Mouse (Mus musculus) intestine, embryonic 14.5 days (tissue): ENCODE data around the gene Robo2. TPM values are rescaled to one million over a fixed set of nuclear protein-coding genes. Genes with fewer than 3 reads are reported as not detected.

Experiments used
- ATAC-seq: fragments of 200-750 bp; cut with Nextera tagmentation; replicated peaks from 2 replicates; pipeline ENCODE4 v1.8.0; 2017; ENCODE audit warnings: low read depth, moderate number of reproducible peaks, moderate TSS enrichment, moderate library complexity; ENCODE audit not compliant: low FRiP score, low TSS enrichment
- DNase-seq: peaks from one replicate; pipeline ENCODE4 v3.0.0-alpha.2; 2018; ENCODE audit warnings: low spot score
- H3K27ac ChIP-seq: fragments of 300-500 bp; sonication (generic); 2 replicates; pipeline ENCODE4 v1.5.1; 2014; ENCODE audit warnings: low read depth, mild to moderate bottlenecking, control low read depth
- H3K27me3 ChIP-seq: fragments of 300-500 bp; sonication (generic); replicated peaks from 2 replicates; pipeline ENCODE4 v1.6.1; 2014; ENCODE audit warnings: low read length, control low read depth; ENCODE audit not compliant: control insufficient read depth, insufficient read depth
- H3K36me3 ChIP-seq: fragments of 300-500 bp; sonication (generic); 2 replicates; pipeline ENCODE4 v1.6.1; 2014; ENCODE audit warnings: low read length, control low read depth; ENCODE audit not compliant: control insufficient read depth, insufficient read depth
- H3K4me1 ChIP-seq: fragments of 300-500 bp; sonication (generic); replicated peaks from 2 replicates; pipeline ENCODE4 v1.6.1; 2014; ENCODE audit warnings: low read length, control low read depth, mixed read lengths; ENCODE audit not compliant: control insufficient read depth, insufficient read depth
- H3K4me2 ChIP-seq: fragments of 300-500 bp; sonication (generic); 2 replicates; pipeline ENCODE4 v1.6.1; 2014; ENCODE audit warnings: low read length
- H3K4me3 ChIP-seq: fragments of 300-500 bp; sonication (generic); 2 replicates; pipeline ENCODE4 v1.5.1; 2014; ENCODE audit warnings: low read depth, low read length, control low read depth, mixed read lengths
- H3K9ac ChIP-seq: fragments of 300-500 bp; sonication (generic); 2 replicates; pipeline ENCODE4 v1.6.1; 2014; ENCODE audit warnings: mild to moderate bottlenecking, low read length
- H3K9me3 ChIP-seq: fragments of 300-500 bp; sonication (generic); 2 replicates; pipeline ENCODE4 v1.6.1; 2016; ENCODE audit warnings: low read length, control low read depth; ENCODE audit not compliant: control insufficient read depth
- WGBS: fragments of 180-500 bp; shearing (Covaris S2); extraction: QIAGEN DNeasy Blood & Tissue Kit; methylation state at CpG from one replicate; pipeline ENCODE4 v1.1.7; 2014; 5-methylcytosine and 5-hydroxymethylcytosine counted together
- polyA plus RNA-seq: library from polyadenylated mRNA; unstranded; fragments of >200 nt; fragmentation: Nextera tagmentation; extraction: Ambion mirVana; gene quantifications from 2 replicates; pipeline ENCODE4 v1.2.1, GENCODE M21; 2014

The Robo2 gene
- polyA plus RNA-seq, 1 experiment from 2014 or later = 35.7 TPM

DNA sequence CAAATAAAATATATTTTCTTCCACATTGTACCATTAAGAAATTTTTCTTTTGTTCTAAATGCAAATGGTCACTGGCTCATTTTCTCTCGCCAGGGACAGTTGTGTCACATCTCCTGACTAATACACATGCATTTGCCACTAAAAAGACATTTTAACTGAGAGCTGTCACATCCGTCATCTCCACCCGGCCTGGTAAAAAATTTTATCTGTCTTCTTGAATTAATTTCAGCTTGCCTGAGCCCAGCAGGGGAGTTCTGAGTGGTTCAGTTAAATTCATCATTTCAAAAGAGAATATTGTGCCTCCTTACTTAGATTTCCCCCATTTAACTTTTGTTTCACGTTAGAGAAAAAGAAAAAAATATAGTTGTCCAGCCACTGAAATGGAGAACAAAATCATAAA, 98.4 kb downstream of the Robo2 start:
- H3K9ac ChIP-seq = no peak overlapping the region
- 0 out of 2 replicates have a peak, but pooled peaks cover 4% of the 10 kb centered on the region for H3K4me1 ChIP-seq
- 69% methylated on average over 4 of the region's 4 CpGs for WGBS
- ATAC-seq (no peak), DNase-seq (no peak)
- no peak overlapping the region for H3K4me3 ChIP-seq
- H3K27ac ChIP-seq = no peak overlapping the region
- no peaks in the 10 kb centered on the region for H3K27me3 ChIP-seq
- H3K36me3 ChIP-seq = no peaks in the 10 kb centered on the region
- no peaks in the 10 kb centered on the region for H3K9me3 ChIP-seq
- no peak overlapping the region for H3K4me2 ChIP-seq

DNA sequence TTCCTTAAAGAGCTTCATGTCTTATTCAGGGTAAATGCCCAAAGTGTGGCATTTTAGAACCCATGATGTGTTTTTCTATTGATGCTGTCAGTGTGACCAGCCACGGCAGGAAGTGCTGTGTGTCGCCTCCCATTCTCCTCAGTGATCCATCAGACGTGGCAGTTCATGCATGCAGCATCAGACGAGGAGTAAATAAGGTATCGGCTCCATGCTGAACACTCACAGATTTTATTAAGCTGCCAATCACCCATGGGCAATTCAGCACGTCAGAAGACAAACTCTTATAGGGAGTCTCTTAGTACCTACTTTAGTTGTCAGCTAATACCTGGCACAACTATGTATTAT, 104.1 kb downstream of the Robo2 start:
- Histone ChIP-seq H3K27ac (no peak overlapping the region), H3K4me3 (no peak overlapping the region), H3K36me3 (no peaks in the 10 kb centered on the region), H3K9me3 (no peaks in the 10 kb centered on the region), H3K4me1 (no peaks in the 10 kb centered on the region), H3K27me3 (no peaks in the 10 kb centered on the region), H3K9ac (no peak overlapping the region), H3K4me2 (no peak overlapping the region)
- DNase-seq = no peak
- no peak for ATAC-seq
- 51% methylated on average over 6 of the region's 6 CpGs for WGBS

DNA sequence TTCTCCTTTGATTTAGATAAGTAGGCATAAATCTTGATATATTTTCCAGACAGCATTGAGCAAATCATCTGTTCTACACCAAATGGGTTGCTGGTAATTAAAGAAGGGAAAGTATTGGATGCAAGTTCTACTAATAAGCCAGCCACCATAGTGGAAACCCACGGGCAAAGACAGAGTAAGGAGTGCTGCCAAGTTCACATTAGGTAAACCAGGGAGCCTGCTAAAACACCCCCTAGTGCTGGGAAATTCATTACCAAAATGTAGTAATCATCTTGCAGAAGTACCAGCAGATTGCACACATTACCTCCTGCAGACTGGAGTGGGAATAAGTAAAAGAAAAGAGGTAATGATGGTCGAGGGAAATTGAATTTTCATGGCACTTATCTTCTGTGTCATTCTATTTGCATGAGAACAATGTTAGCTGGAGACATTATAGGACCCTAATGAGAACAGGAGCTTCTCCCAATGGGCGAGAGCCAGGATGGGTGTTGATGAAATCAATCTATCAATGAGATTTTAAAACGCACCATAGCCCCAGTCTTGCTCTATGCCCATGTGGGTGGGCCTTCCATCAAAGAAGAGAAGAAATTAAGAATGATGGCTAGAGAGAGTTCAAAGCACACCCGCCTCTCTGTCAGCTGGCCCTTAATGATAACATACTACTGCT, 104.6 kb downstream of the Robo2 start:
- H3K9ac ChIP-seq = no peak overlapping the region
- no peaks in the 10 kb centered on the region for H3K36me3 ChIP-seq
- DNase-seq = no peak
- 64% methylated on average over 5 of the region's 5 CpGs for WGBS
- H3K4me2 ChIP-seq = no peak overlapping the region
- no peak overlapping the region for H3K4me3 ChIP-seq
- H3K9me3 ChIP-seq = no peaks in the 10 kb centered on the region
- H3K27me3 ChIP-seq = no peaks in the 10 kb centered on the region
- no peak for ATAC-seq
- no peak overlapping the region for H3K27ac ChIP-seq
- H3K4me1 ChIP-seq = no peaks in the 10 kb centered on the region

DNA sequence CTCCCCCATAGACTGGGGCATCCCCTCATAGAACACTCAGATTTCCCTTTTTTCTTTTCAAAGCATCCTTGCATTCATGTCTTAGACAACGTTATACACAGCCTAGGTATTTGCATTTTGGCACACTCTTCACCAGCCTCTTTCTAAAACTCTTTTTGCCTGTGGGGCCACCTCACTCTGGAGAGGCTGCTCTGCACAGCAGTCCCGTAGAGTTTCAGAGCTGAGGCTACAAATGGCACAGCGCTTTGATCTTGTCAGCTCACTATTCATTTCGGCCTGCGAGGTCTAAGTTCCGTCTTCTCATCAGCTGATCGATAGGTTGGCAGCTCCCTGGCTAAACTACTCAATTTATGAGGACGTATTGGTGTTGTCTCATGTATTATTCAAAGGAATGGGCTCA, 123.7 kb downstream of the Robo2 start:
- Histone ChIP-seq H3K4me3 (no peak overlapping the region), H3K4me1 (no peaks in the 10 kb centered on the region), H3K36me3 (no peaks in the 10 kb centered on the region), H3K4me2 (no peak overlapping the region), H3K27me3 (no peaks in the 10 kb centered on the region), H3K27ac (no peak overlapping the region), H3K9ac (no peak overlapping the region), H3K9me3 (no peaks in the 10 kb centered on the region)
- WGBS = 83% methylated on average over 8 of the region's 8 CpGs
- DNase-seq (no peak), ATAC-seq (no peak)

DNA sequence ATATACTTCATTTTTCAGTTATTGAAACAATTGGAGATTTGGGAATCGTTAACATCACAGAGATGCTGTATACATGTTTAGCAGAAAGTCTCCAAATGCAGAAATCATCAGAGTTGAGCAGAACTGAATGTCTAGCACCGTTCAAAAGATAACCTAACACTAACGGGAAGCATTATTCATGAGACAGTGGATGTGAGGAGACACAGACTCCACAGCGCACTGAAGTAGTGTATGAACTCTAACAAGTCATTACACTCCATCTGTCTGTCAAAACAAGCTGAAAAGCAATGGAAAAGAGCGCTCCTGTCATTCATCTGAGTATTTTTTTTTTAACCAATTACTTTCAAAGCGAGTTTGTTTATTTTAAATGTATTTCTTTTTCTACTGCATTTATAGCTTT, 129.1 kb downstream of the Robo2 start:
- DNase-seq (no peak), ATAC-seq (no peak)
- Histone ChIP-seq H3K4me1 (no peaks in the 10 kb centered on the region), H3K4me2 (no peak overlapping the region), H3K27me3 (no peaks in the 10 kb centered on the region), H3K4me3 (no peak overlapping the region), H3K36me3 (no peaks in the 10 kb centered on the region), H3K9ac (no peak overlapping the region), H3K27ac (no peak overlapping the region), H3K9me3 (no peaks in the 10 kb centered on the region)
- WGBS = 44% methylated on average over 6 of the region's 6 CpGs

DNA sequence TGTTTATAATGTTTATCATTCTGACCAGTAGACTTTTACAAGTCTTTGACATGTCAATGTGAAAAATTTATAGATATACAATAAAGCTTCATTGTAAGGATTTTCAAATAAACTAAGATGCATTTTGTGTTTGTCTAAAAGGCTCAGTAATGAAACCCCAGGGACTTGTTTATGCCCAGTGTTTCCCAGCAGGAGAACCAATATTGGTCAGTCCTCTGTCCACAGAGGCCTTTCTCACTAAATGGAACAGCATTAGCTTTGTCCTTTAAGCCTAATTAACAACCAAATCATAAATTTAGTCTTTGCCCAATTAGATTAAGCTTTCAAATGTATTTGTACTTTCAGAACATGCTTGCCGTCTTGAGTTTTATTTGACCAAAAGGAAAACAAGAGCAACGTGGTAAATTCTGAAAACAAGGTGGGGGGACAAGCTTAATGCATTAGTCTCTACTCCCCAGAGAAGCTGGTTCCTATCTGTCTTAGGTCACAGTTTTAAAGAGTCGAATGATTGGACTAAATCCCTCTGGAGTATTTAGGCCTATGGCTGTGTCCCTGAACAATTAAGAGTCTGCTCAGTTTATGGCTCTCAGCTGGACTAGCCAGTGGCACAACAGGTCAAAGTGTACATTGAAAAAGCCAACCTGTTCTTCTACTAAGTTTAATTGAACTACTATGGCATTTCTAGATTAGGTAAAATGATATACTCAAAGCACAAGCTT, 134.6 kb downstream of the Robo2 start:
- no peaks in the 10 kb centered on the region for H3K27me3 ChIP-seq
- whole genome bisulfite sequencing = 38% methylated on average over 3 of the region's 3 CpGs
- H3K36me3 ChIP-seq = no peaks in the 10 kb centered on the region
- no peak overlapping the region for H3K9ac ChIP-seq
- H3K4me3 ChIP-seq = no peak overlapping the region
- no peak overlapping the region for H3K27ac ChIP-seq
- ATAC-seq = no peak
- no peak overlapping the region for H3K4me2 ChIP-seq
- DNase-seq = no peak
- H3K4me1 ChIP-seq = 0 out of 2 replicates have a peak, but pooled peaks cover 2% of the 10 kb centered on the region
- no peaks in the 10 kb centered on the region for H3K9me3 ChIP-seq

DNA sequence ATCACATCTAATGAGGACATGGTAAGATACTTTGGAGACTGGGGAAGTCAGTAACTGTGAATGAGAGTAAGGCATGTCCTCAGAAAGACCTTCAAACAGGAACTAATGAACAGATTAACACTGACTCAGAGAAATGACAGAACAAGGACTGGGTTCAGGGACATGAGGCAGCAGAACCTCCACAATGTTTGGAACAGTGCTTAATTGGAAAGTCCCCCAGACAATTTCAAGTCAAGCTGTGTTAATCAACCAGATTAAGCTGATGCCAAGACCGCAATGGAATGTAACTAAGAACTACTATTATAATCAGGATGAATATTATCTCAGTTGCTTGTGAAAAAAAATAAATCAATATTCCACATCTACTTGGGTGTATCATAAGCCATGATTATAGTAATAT, 137.0 kb downstream of the Robo2 start:
- Histone ChIP-seq H3K27ac (no peak overlapping the region), H3K4me2 (no peak overlapping the region), H3K4me3 (no peak overlapping the region), H3K9me3 (no peaks in the 10 kb centered on the region), H3K4me1 (0 out of 2 replicates have a peak, but pooled peaks cover 2% of the 10 kb centered on the region), H3K9ac (no peak overlapping the region), H3K36me3 (no peaks in the 10 kb centered on the region), H3K27me3 (no peaks in the 10 kb centered on the region)
- DNase-seq (no peak), ATAC-seq (no peak)
- WGBS = 88% methylated on average over 1 of the region's 1 CpGs

DNA sequence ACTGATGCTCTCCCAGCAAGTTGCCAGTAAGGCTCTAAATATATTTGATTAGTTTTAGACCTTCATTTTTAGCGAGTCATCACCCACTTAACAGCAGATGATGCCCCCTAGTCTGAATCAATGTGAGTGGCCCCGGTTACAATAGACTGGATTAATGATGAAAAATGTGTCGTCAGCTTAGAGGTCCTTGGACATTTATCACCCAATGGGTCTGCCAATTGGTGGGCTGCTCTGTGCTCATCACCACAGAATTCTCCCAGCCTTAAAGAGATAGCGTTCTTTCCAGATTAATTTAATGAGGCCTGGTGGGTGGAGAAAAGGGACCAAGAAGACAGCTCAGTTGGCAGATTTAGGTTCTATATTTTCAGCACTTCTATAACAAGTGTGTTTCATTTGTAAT, 138.6 kb downstream of the Robo2 start:
- Histone ChIP-seq H3K9me3 (no peaks in the 10 kb centered on the region), H3K4me1 (0 out of 2 replicates have a peak, but pooled peaks cover 2% of the 10 kb centered on the region), H3K27me3 (no peaks in the 10 kb centered on the region), H3K9ac (no peak overlapping the region), H3K27ac (no peak overlapping the region), H3K4me2 (no peak overlapping the region), H3K36me3 (no peaks in the 10 kb centered on the region), H3K4me3 (no peak overlapping the region)
- DNase-seq (no peak), ATAC-seq (no peak)
- 54% methylated on average over 4 of the region's 4 CpGs for WGBS

DNA sequence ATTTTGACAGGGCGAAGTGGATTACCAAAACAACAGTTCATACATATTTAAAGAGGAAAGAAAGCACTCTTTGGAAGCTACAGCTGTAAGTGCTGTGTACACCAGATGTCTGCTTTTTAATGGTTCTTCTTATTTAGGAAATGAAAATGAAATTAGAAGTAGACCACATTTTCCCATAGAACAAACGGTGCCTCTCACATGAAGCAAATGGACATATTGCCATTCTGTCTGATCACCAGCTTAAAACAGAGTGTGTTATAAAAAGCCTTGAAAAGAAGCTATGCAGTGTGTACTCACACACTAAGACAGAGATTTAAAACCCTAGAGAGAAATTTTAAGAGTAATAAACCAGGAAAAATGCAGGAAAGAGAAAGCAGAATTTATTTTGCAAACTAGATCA, 153.4 kb downstream of the Robo2 start:
- no peak overlapping the region for H3K4me2 ChIP-seq
- no peak overlapping the region for H3K27ac ChIP-seq
- H3K9ac ChIP-seq = no peak overlapping the region
- no peaks in the 10 kb centered on the region for H3K27me3 ChIP-seq
- H3K4me3 ChIP-seq = no peak overlapping the region
- no peaks in the 10 kb centered on the region for H3K9me3 ChIP-seq
- H3K36me3 ChIP-seq = no peaks in the 10 kb centered on the region
- H3K4me1 ChIP-seq = 0 out of 2 replicates have a peak, but pooled peaks cover 3% of the 10 kb centered on the region
- DNase-seq = no peak
- ATAC-seq = no peak
- WGBS = 51% methylated on average over 2 of the region's 2 CpGs
